In genomic region chr15:79893824-79894123, GRCm38 (mm10) we compare ENCODE assay signal across 16 mouse cellular contexts. TPM values are rescaled to one million over a fixed set of nuclear protein-coding genes. Genes with fewer than 3 reads are reported as not detected.
A peak's percentile ranks its signal among the peaks of the same experiment; 100 is the strongest.
DNase-seq lines count a peak whose midpoint lies in the region; ATAC-seq lines count a peak whose summit lies in the region.
"Had no signal": no experiment of that assay in that cellular context is flagged by ENCODE, and none has a peak within 500 bp of the region (broad histone marks: within the 10 kb centered on the region; RNA-seq: fewer than 3 reads in every experiment).

No protein-coding gene starts in this region.

- peaks cover 11% of the 10 kb centered on the region for H3K36me3 ChIP-seq in heart, embryonic 13.5 days
- H3K36me3 ChIP-seq in stomach, embryonic 15.5 days = no peaks in the 10 kb centered on the region
- H3K36me3 ChIP-seq: forebrain, embryonic 10.5 days had no signal

- H3K4me2 ChIP-seq in heart, embryonic 13.5 days = peak overlapping the region; percentile 80; the same call in 1 of the 2 replicates
- H3K4me2 ChIP-seq in stomach, embryonic 15.5 days = peak overlapping the region; percentile 72

- no peak for ATAC-seq in heart, embryonic 13.5 days (ENCODE audit: extremely low read depth, insufficient number of reproducible peaks, low FRiP score, low TSS enrichment)
- peak; percentile 36; the same call in 1 of the 2 replicates for ATAC-seq in stomach, embryonic 15.5 days (ENCODE audit: insufficient read depth, low FRiP score, low read depth)
- ATAC-seq: activated CD4-positive, CD25-positive, alpha-beta regulatory T cell, adult 4 months; CD4-positive, CD25-positive, alpha-beta regulatory T cell, adult 4 months had no signal

- no peak overlapping the region for H3K9ac ChIP-seq in heart, embryonic 13.5 days
- no peak overlapping the region for H3K9ac ChIP-seq in stomach, embryonic 15.5 days
- H3K9ac ChIP-seq: limb, embryonic 12.5 days had no signal

- peaks cover 19% of the 10 kb centered on the region for H3K4me1 ChIP-seq in heart, embryonic 13.5 days
- H3K4me1 ChIP-seq in stomach, embryonic 15.5 days = 0 out of 2 replicates have a peak, but pooled peaks cover 3% of the 10 kb centered on the region

- DNase-seq in heart, adult 18-20 months = no peak
- peak; percentile 48 for DNase-seq in spleen, adult 12 weeks (ENCODE audit: low spot score)
- DNase-seq in spleen, postnatal 10 days (ENCODE audit: low spot score in 2 of 2) = no peak
- peak; percentile 67 for DNase-seq in liver
- DNase-seq in thymus, postnatal 14 days = no peak
- no peak for DNase-seq in cerebellum, adult 9-10 months
- DNase-seq: cerebellum, postnatal 10 days; heart, adult 11 months; thymus, adult 18-20 months had no signal

- no peak overlapping the region for H3K4me3 ChIP-seq in heart, embryonic 13.5 days
- H3K4me3 ChIP-seq in stomach, embryonic 15.5 days (replicated peaks) = no peak overlapping the region
- H3K4me3 ChIP-seq: forebrain, embryonic 10.5 days; limb, embryonic 12.5 days had no signal

- no peak overlapping the region for H3K27ac ChIP-seq in heart, embryonic 13.5 days (replicated peaks)
- 0 out of 2 replicates have a peak overlapping the region, but pooled peaks have one; percentile 18 for H3K27ac ChIP-seq in stomach, embryonic 15.5 days
- H3K27ac ChIP-seq: forebrain, embryonic 10.5 days; limb, embryonic 12.5 days had no signal

- H3K27me3 ChIP-seq in heart, embryonic 13.5 days (replicated peaks) = peaks cover 21% of the 10 kb centered on the region; the same call in 1 of the 2 replicates
- no peaks in the 10 kb centered on the region for H3K27me3 ChIP-seq in stomach, embryonic 15.5 days (replicated peaks)

- WGBS in heart, embryonic 13.5 days = 24% methylated on average over 3 of the region's 3 CpGs
- WGBS in stomach, embryonic 15.5 days = 59% methylated on average over 3 of the region's 3 CpGs

- no peaks in the 10 kb centered on the region for H3K9me3 ChIP-seq in heart, embryonic 13.5 days
- H3K9me3 ChIP-seq in stomach, embryonic 15.5 days = no peaks in the 10 kb centered on the region
- H3K9me3 ChIP-seq: forebrain, embryonic 10.5 days; limb, embryonic 12.5 days had no signal

RNA-seq across cellular contexts. Expression of gene Apobec3, which starts 2.3 kb away (rescaled TPM):
- 13.5 and 13.9 TPM in 2 replicates for polyA plus RNA-seq in heart, embryonic 13.5 days (2015; fragmentation: Nextera tagmentation; extraction: Ambion mirVana)
- total RNA-seq in heart, adult 18-20 months (2021) = 10 to 100 TPM in 1 of 2 experiments, 1 to 10 TPM in 1; 6.8 to 10.6 TPM
- polyA plus RNA-seq in stomach, embryonic 15.5 days (2015; fragmentation: Nextera tagmentation; extraction: Ambion mirVana) = 22.4 and 26.5 TPM in 2 replicates

RNA-seq across cellular contexts. Expression of gene Cbx6, which starts 59.3 kb away (rescaled TPM):
- 48.6 and 49.5 TPM in 2 replicates for polyA plus RNA-seq in heart, embryonic 13.5 days (2015; fragmentation: Nextera tagmentation; extraction: Ambion mirVana)
- total RNA-seq in heart, adult 18-20 months (2021) = 10 to 100 TPM; 17.2 to 18.2 TPM
- polyA plus RNA-seq in stomach, embryonic 15.5 days (2015; fragmentation: Nextera tagmentation; extraction: Ambion mirVana) = 62.6 and 68.0 TPM in 2 replicates

RNA-seq across cellular contexts. Expression of gene Npcd, which starts 59.7 kb away (rescaled TPM):
- polyA plus RNA-seq in heart, embryonic 13.5 days (2015; fragmentation: Nextera tagmentation; extraction: Ambion mirVana) = not detected in 2 replicates
- 1 to 10 TPM in 1 of 2 experiments, not detected in 1; 1.0 TPM for total RNA-seq in heart, adult 18-20 months (2021)
- not detected in 2 replicates for polyA plus RNA-seq in stomach, embryonic 15.5 days (2015; fragmentation: Nextera tagmentation; extraction: Ambion mirVana)
- polyA plus RNA-seq: activated CD4-positive, CD25-positive, alpha-beta regulatory T cell, adult 4 months; CD4-positive, CD25-positive, alpha-beta regulatory T cell, adult 4 months; forebrain, embryonic 10.5 days; large intestine, adult 2 months; limb, embryonic 12.5 days had no signal

Comparison
In these comparisons a context has a peak if more than half of its experiments do, and no peak if none do; other contexts are left out.
1. DNase-seq: peak in spleen, adult 12 weeks (single experiment) and liver (single experiment); none in heart, adult 18-20 months (0 of 2), spleen, postnatal 10 days (0 of 2), thymus, postnatal 14 days (single experiment) and cerebellum, adult 9-10 months (single experiment).